Mouse (Mus musculus): ENCODE results near the gene Atxn2. TPM values are rescaled to one million over a fixed set of nuclear protein-coding genes. Genes with fewer than 3 reads are reported as not detected.
"Not testable (repeated sequence)": the region's sequence is repeated elsewhere in the genome, so short reads cannot be mapped to it uniquely, and the experiment has no call there.

Gene Atxn2
- polyA plus RNA-seq, 2 experiments: 87.2 to 156 TPM

DNA sequence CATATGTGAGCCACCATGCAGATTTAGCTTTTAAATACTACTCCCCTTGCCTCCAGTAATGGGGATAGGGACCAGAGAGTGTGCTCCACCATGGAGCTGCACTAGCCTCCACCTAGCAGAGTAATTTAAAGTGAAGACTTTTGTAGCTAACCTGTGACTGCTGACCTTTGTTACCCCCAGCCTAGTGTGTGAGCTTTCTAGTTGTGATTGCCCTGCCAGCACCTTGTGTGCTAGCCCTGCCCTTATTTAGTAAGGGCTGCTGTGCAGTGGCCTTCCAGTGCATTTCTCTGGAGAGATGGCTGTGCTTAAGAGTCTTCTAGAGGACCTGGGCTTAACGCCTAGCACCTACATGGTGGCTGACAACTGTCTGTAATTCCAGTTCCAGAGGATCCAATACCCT, 13.5 kb downstream of the Atxn2 start:
- DNase-seq (ENCODE audit: low spot score): no peak
- Histone ChIP-seq H3K4me2 (replicated peaks; ENCODE audit: low read depth, low read length, severe bottlenecking) (no peak overlapping the region), H3K36me3 (ENCODE audit: control insufficient read depth, insufficient read depth, low read length) (peaks cover 6% of the 10 kb centered on the region; the same call in 1 of the 2 replicates), H3K9me3 (ENCODE audit: control insufficient read depth, low read length) (no peaks in the 10 kb centered on the region), H3K4me3 (replicated peaks; ENCODE audit: low read length) (no peak overlapping the region), H3K4me1 (ENCODE audit: control insufficient read depth, insufficient read depth, low read length) (peaks cover 3% of the 10 kb centered on the region; the same call in 1 of the 2 replicates), H3K9ac (ENCODE audit: low read depth, low read length, severe bottlenecking) (no peak overlapping the region), H3K27ac (replicated peaks; ENCODE audit: low read depth, low read length) (no peak overlapping the region), H3K27me3 (ENCODE audit: control insufficient read depth, insufficient read depth, low read length) (no peaks in the 10 kb centered on the region)
- no peak for ATAC-seq (ENCODE audit: low FRiP score, low read depth)
- no peak for TF ChIP-seq POLR2A (IDR thresholded peaks at IDR 0.05; ENCODE audit: borderline replicate concordance, extremely low read depth, insufficient read depth, insufficient read length)
- WGBS: 79% methylated on average over 1 of the region's 1 CpGs

DNA sequence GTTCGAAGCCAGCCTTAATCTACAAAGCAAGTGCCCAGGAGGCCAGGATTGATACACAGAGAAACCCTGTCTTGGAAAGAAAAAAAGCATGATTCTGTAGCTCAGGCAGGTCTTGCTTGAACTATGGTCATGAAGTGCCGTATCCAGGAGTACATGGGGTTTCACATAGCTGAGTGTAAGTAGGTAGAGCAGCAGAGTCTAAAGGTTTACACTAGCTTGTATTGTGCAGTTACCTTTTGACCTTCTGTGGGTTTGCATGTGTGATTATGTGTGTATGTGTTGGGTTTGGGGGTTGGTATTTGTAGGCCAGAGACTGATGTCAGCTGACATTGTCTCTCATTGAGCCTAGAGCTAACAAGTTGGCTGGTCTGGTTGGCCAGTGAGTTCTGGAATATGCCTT, 18.9 kb downstream of the Atxn2 start:
- 98% methylated on average over 2 of the region's 2 CpGs for WGBS
- Histone ChIP-seq H3K9me3 (ENCODE audit: control insufficient read depth, low read length) (no peaks in the 10 kb centered on the region), H3K9ac (ENCODE audit: low read depth, low read length, severe bottlenecking) (no peak overlapping the region), H3K27ac (replicated peaks; ENCODE audit: low read depth, low read length) (no peak overlapping the region), H3K4me3 (replicated peaks; ENCODE audit: low read length) (no peak overlapping the region), H3K27me3 (ENCODE audit: control insufficient read depth, insufficient read depth, low read length) (no peaks in the 10 kb centered on the region), H3K4me1 (ENCODE audit: control insufficient read depth, insufficient read depth, low read length) (no peaks in the 10 kb centered on the region), H3K4me2 (replicated peaks; ENCODE audit: low read depth, low read length, severe bottlenecking) (no peak overlapping the region), H3K36me3 (ENCODE audit: control insufficient read depth, insufficient read depth, low read length) (peaks cover 6% of the 10 kb centered on the region; the same call in 1 of the 2 replicates)
- ATAC-seq (ENCODE audit: low FRiP score, low read depth) (no peak), DNase-seq (ENCODE audit: low spot score) (no peak)
- no peak for TF ChIP-seq POLR2A (IDR thresholded peaks at IDR 0.05; ENCODE audit: borderline replicate concordance, extremely low read depth, insufficient read depth, insufficient read length)

GRCm38 (mm10) chr5:121736641-121737040, 25.5 kb downstream of the Atxn2 start:
- Histone ChIP-seq H3K4me2 (replicated peaks; ENCODE audit: low read depth, low read length, severe bottlenecking) (no peak overlapping the region), H3K36me3 (ENCODE audit: control insufficient read depth, insufficient read depth, low read length) (no peaks in the 10 kb centered on the region), H3K4me3 (replicated peaks; ENCODE audit: low read length) (no peak overlapping the region), H3K9ac (ENCODE audit: low read depth, low read length, severe bottlenecking) (no peak overlapping the region), H3K27ac (replicated peaks; ENCODE audit: low read depth, low read length) (no peak overlapping the region), H3K4me1 (ENCODE audit: control insufficient read depth, insufficient read depth, low read length) (no peaks in the 10 kb centered on the region), H3K27me3 (ENCODE audit: control insufficient read depth, insufficient read depth, low read length) (no peaks in the 10 kb centered on the region), H3K9me3 (ENCODE audit: control insufficient read depth, low read length) (no peaks in the 10 kb centered on the region)
- TF ChIP-seq POLR2A (IDR thresholded peaks at IDR 0.05; ENCODE audit: borderline replicate concordance, extremely low read depth, insufficient read depth, insufficient read length): no peak
- no peak for ATAC-seq (ENCODE audit: low FRiP score, low read depth)
- no peak for DNase-seq (ENCODE audit: low spot score)
- 94% methylated on average over 3 of the region's 3 CpGs for WGBS

- H3K36me3 ChIP-seq (ENCODE audit: control insufficient read depth, insufficient read depth, low read length); H3K9ac ChIP-seq (ENCODE audit: low read depth, low read length, severe bottlenecking); H3K4me1 ChIP-seq (ENCODE audit: control insufficient read depth, insufficient read depth, low read length); DNase-seq (ENCODE audit: low spot score); H3K9me3 ChIP-seq (ENCODE audit: control insufficient read depth, low read length); ATAC-seq (ENCODE audit: low FRiP score, low read depth); H3K27ac ChIP-seq (replicated peaks; ENCODE audit: low read depth, low read length); H3K4me3 ChIP-seq (replicated peaks; ENCODE audit: low read length); H3K4me2 ChIP-seq (replicated peaks; ENCODE audit: low read depth, low read length, severe bottlenecking); H3K27me3 ChIP-seq (ENCODE audit: control insufficient read depth, insufficient read depth, low read length): not testable (repeated sequence)
- 59% methylated on average over 1 of the region's 2 CpGs for WGBS
These were observed 27.0 kb downstream of the Atxn2 start for GRCm38 (mm10) chr5:121738162-121738561.

DNA sequence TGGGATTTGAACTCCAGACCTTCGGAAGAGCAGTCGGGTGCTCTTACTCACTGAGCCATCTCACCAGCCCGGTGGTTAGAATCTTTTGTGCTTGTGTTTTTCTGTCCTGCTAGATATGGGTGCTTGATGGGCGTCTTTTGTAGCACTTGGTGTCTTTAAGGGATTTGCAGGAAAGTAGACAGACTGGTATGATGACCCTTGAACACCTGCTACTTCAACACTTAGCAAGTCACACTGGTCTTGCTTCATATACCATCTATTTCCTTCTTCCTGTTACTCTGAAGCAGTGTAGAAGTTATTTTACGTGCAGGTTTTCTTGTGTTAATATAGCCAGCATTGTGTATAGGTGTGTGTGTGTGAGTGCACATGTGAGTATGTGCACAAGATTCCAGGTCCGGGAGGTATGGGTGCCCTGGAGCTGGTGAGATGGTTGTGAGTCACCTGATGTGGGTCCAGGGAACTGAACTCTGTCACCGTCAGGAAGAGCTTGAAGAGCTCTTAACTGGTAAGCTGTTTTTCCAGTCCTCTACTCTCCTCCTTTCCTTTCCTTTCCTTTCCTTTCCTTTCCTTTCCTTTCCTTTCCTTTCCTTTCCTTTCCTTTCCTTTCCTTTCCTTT, 27.5 kb downstream of the Atxn2 start:
- H3K4me1 ChIP-seq (ENCODE audit: control insufficient read depth, insufficient read depth, low read length): no peaks in the 10 kb centered on the region
- DNase-seq (ENCODE audit: low spot score) (no peak), ATAC-seq (ENCODE audit: low FRiP score, low read depth) (no peak)

DNA sequence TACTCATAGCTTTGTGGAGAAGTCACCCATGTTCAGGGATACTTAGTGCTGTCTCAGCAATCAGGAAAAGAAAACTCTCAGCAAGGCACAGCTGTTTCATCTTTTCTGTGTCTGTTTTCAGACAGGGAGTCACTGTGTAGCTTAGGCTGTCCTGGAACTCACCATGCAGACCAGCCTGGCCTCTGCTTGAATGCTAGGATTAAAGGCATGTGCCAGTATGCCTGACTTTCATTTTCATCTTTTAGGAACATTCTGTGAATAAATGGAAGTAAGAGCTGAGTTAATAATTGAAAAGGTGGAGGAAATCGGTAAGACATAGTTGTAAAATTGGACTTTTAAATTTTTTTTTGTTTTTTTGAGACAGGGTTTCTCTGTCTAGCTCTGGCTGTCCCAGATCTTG, 29.4 kb downstream of the Atxn2 start:
- 89% methylated on average over 1 of the region's 1 CpGs for WGBS
- no peak overlapping the region for H3K9ac ChIP-seq (ENCODE audit: low read depth, low read length, severe bottlenecking)
- H3K27me3 ChIP-seq (ENCODE audit: control insufficient read depth, insufficient read depth, low read length): no peaks in the 10 kb centered on the region
- no peaks in the 10 kb centered on the region for H3K36me3 ChIP-seq (ENCODE audit: control insufficient read depth, insufficient read depth, low read length)
- no peak overlapping the region for H3K4me2 ChIP-seq (replicated peaks; ENCODE audit: low read depth, low read length, severe bottlenecking)
- DNase-seq (ENCODE audit: low spot score) (no peak), ATAC-seq (ENCODE audit: low FRiP score, low read depth) (no peak)
- no peaks in the 10 kb centered on the region for H3K4me1 ChIP-seq (ENCODE audit: control insufficient read depth, insufficient read depth, low read length)
- no peak overlapping the region for H3K4me3 ChIP-seq (replicated peaks; ENCODE audit: low read length)
- H3K9me3 ChIP-seq (ENCODE audit: control insufficient read depth, low read length): no peaks in the 10 kb centered on the region
- no peak overlapping the region for H3K27ac ChIP-seq (replicated peaks; ENCODE audit: low read depth, low read length)
- TF ChIP-seq POLR2A (IDR thresholded peaks at IDR 0.05; ENCODE audit: borderline replicate concordance, extremely low read depth, insufficient read depth, insufficient read length): no peak

More for the DNA sequence above, 27.5 kb downstream of the Atxn2 start:
- Histone ChIP-seq H3K4me2 (replicated peaks; ENCODE audit: low read depth, low read length, severe bottlenecking) (no peak overlapping the region), H3K9me3 (ENCODE audit: control insufficient read depth, low read length) (no peaks in the 10 kb centered on the region), H3K4me3 (replicated peaks; ENCODE audit: low read length) (no peak overlapping the region), H3K9ac (ENCODE audit: low read depth, low read length, severe bottlenecking) (no peak overlapping the region), H3K27ac (replicated peaks; ENCODE audit: low read depth, low read length) (no peak overlapping the region), H3K36me3 (ENCODE audit: control insufficient read depth, insufficient read depth, low read length) (no peaks in the 10 kb centered on the region), H3K27me3 (ENCODE audit: control insufficient read depth, insufficient read depth, low read length) (no peaks in the 10 kb centered on the region)
- WGBS: 91% methylated on average over 7 of the region's 7 CpGs
- TF ChIP-seq POLR2A (IDR thresholded peaks at IDR 0.05; ENCODE audit: borderline replicate concordance, extremely low read depth, insufficient read depth, insufficient read length): no peak

Data from limb, embryonic 14.5 days (tissue).